Mouse (Mus musculus): Measurements from ENCODE around the gene Bmpr1b. TPM values are rescaled to one million over a fixed set of nuclear protein-coding genes. Genes with fewer than 3 reads are reported as not detected.

Gene Bmpr1b
- total RNA-seq, 2 experiments from 2014 or later: 4.1 to 4.6 TPM

- DNase-seq: no peak
- Histone ChIP-seq H3K4me3 (no peak overlapping the region), H3K27ac (no peak overlapping the region)
- intact Hi-C loops (cut with DNase I): no loop called here
- TF ChIP-seq CTCF (IDR thresholded peaks at IDR 0.05): no peak
These were observed 65.0 kb downstream of the Bmpr1b start for GRCm38 (mm10) chr3:142104027-142104805.

GRCm38 (mm10) chr3:142103622-142104021 lies 65.6 kb downstream of the Bmpr1b start:
- no peak for TF ChIP-seq CTCF (IDR thresholded peaks at IDR 0.05)
- no peak overlapping the region for H3K27ac ChIP-seq
- intact Hi-C loops (cut with DNase I): no loop called here
- H3K4me3 ChIP-seq: no peak overlapping the region
- no peak for DNase-seq

GRCm38 (mm10) chr3:142099151-142099550 lies 70.1 kb downstream of the Bmpr1b start:
- Histone ChIP-seq H3K4me3 (no peak overlapping the region), H3K27ac (no peak overlapping the region)
- TF ChIP-seq CTCF (IDR thresholded peaks at IDR 0.05): no peak
- DNase-seq: no peak
- intact Hi-C loops (cut with DNase I): no loop called here

- intact Hi-C loops (cut with DNase I): no loop called here
- H3K27ac ChIP-seq: no peak overlapping the region
- no peak overlapping the region for H3K4me3 ChIP-seq
- no peak for DNase-seq
- TF ChIP-seq CTCF (IDR thresholded peaks at IDR 0.05): no peak
These were observed 75.2 kb downstream of the Bmpr1b start for GRCm38 (mm10) chr3:142094049-142094448.

- intact Hi-C loops (cut with DNase I): no loop called here
- Histone ChIP-seq H3K4me3 (no peak overlapping the region), H3K27ac (no peak overlapping the region)
- TF ChIP-seq CTCF (IDR thresholded peaks at IDR 0.05): no peak
- DNase-seq: no peak
These were observed 79.5 kb downstream of the Bmpr1b start for GRCm38 (mm10) chr3:142089684-142090083.

GRCm38 (mm10) chr3:142085938-142086337 lies 83.3 kb downstream of the Bmpr1b start:
- no peak for TF ChIP-seq CTCF (IDR thresholded peaks at IDR 0.05)
- DNase-seq: no peak
- H3K27ac ChIP-seq: no peak overlapping the region

GRCm38 (mm10) chr3:142084091-142084490 lies 85.1 kb downstream of the Bmpr1b start:
- H3K27ac ChIP-seq: no peak overlapping the region
- no peak for DNase-seq
- intact Hi-C loops (cut with DNase I): no loop called here
- H3K4me3 ChIP-seq: no peak overlapping the region
- TF ChIP-seq CTCF (IDR thresholded peaks at IDR 0.05): no peak

More at GRCm38 (mm10) chr3:142085938-142086337, 83.3 kb downstream of the Bmpr1b start:
- intact Hi-C loops (cut with DNase I): no loop called here
- H3K4me3 ChIP-seq: no peak overlapping the region

- H3K4me3 ChIP-seq: no peak overlapping the region
- no peak for TF ChIP-seq CTCF (IDR thresholded peaks at IDR 0.05)
- intact Hi-C loops (cut with DNase I): no loop called here
- DNase-seq: no peak
- no peak overlapping the region for H3K27ac ChIP-seq
These were observed 91.4 kb downstream of the Bmpr1b start for GRCm38 (mm10) chr3:142077723-142078302.

GRCm38 (mm10) chr3:142071601-142072000 lies 97.6 kb downstream of the Bmpr1b start:
- Histone ChIP-seq H3K27ac (no peak overlapping the region), H3K4me3 (no peak overlapping the region)
- TF ChIP-seq CTCF (IDR thresholded peaks at IDR 0.05): no peak
- intact Hi-C loops (cut with DNase I): no loop called here
- DNase-seq: no peak

- intact Hi-C loops (cut with DNase I): loop anchor here (5.0 kb wide), 1 partner anchor 55 kb away; no protein-coding TSS in a partner anchor
- Histone ChIP-seq H3K27ac (no peak overlapping the region), H3K4me3 (no peak overlapping the region)
- TF ChIP-seq CTCF (IDR thresholded peaks at IDR 0.05): no peak
- no peak for DNase-seq
These were observed 102.4 kb downstream of the Bmpr1b start for GRCm38 (mm10) chr3:142066792-142067346.

GRCm38 (mm10) chr3:142065111-142065510 lies 104.1 kb downstream of the Bmpr1b start:
- H3K27ac ChIP-seq: no peak overlapping the region
- TF ChIP-seq CTCF (IDR thresholded peaks at IDR 0.05): no peak
- no peak for DNase-seq
- intact Hi-C loops (cut with DNase I): loop anchor here (5.0 kb wide), 1 partner anchor 57 kb away; no protein-coding TSS in a partner anchor
- H3K4me3 ChIP-seq: no peak overlapping the region

- peak; percentile 63 for DNase-seq
- Histone ChIP-seq H3K27ac (no peak overlapping the region), H3K4me3 (no peak overlapping the region; the same call in 1 of the 2 replicates)
- no peak for TF ChIP-seq CTCF (IDR thresholded peaks at IDR 0.05)
- intact Hi-C loops (cut with DNase I): no loop called here
These were observed 105.5 kb downstream of the Bmpr1b start for GRCm38 (mm10) chr3:142063536-142064226.

GRCm38 (mm10) chr3:142061267-142061666 lies 108.0 kb downstream of the Bmpr1b start:
- no peak for DNase-seq
- TF ChIP-seq CTCF (IDR thresholded peaks at IDR 0.05): no peak
- intact Hi-C loops (cut with DNase I): no loop called here

More at GRCm38 (mm10) chr3:142061267-142061666, 108.0 kb downstream of the Bmpr1b start:
- no peak overlapping the region for H3K4me3 ChIP-seq
- no peak overlapping the region for H3K27ac ChIP-seq

Data from gastrocnemius, adult 2 months (tissue).